10 mouse cellular contexts compared by ENCODE assay signal in the genomic region with DNA sequence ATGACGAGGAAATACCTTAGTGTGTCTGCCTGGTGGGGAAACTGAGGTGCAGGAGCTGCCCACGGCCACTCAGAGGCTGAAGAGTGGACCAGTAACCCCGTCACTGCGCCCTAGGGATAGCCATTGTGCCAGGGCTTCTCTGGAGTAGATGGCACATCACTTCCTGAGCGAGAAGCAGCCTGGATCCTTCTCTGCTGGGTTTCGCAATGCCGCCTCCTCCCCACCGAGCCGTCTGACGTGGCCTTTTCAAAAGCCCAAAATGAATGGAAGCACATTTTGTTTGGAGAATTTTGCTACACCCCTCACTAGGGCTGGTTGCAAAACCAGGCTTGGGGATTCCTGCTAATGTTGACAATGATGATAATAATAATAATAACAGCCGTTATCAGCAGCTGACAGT. TPM values are rescaled to one million over a fixed set of nuclear protein-coding genes. Genes with fewer than 3 reads are reported as not detected.
DNase-seq lines count a peak whose midpoint lies in the region; ATAC-seq lines count a peak whose summit lies in the region.
"Had no signal": no experiment of that assay in that cellular context is flagged by ENCODE, and none has a peak within 500 bp of the region (broad histone marks: within the 10 kb centered on the region; RNA-seq: fewer than 3 reads in every experiment).

No protein-coding gene starts in this region.

- no peak for ATAC-seq in embryonic facial prominence, embryonic 14.5 days (ENCODE audit: low read depth)
- ATAC-seq in hindbrain, embryonic 11.5 days (ENCODE audit: low FRiP score) = no peak
- no peak for ATAC-seq in inflammation-experienced regulatory T-cells, adult 6 months
- ATAC-seq: activated CD4-positive, CD25-positive, alpha-beta regulatory T cell, adult 4 months had no signal

- 31% methylated on average over 11 of the region's 11 CpGs for WGBS in embryonic facial prominence, embryonic 14.5 days
- WGBS in hindbrain, embryonic 11.5 days = 29% methylated on average over 11 of the region's 11 CpGs

- H3K27ac ChIP-seq in embryonic facial prominence, embryonic 14.5 days (replicated peaks; ENCODE audit: low read depth, low read length) = no peak overlapping the region
- no peak overlapping the region for H3K27ac ChIP-seq in hindbrain, embryonic 11.5 days (ENCODE audit: low read depth, low read length)
- H3K27ac ChIP-seq: stomach, embryonic 15.5 days had no signal

- H3K4me2 ChIP-seq in embryonic facial prominence, embryonic 14.5 days (ENCODE audit: low read depth, low read length) = no peak overlapping the region
- no peak overlapping the region for H3K4me2 ChIP-seq in hindbrain, embryonic 11.5 days (replicated peaks; ENCODE audit: low read depth, low read length)
- H3K4me2 ChIP-seq: stomach, embryonic 15.5 days had no signal

- DNase-seq in adrenal gland, postnatal 14 days = peak; percentile 24
- no peak for DNase-seq in adrenal gland, postnatal 4 days (ENCODE audit: low spot score in 2 of 2)
- DNase-seq in left cerebral cortex, adult 18-20 months (ENCODE audit: low spot score in 2 of 2) = peak; percentile 67 to 68
- DNase-seq in left cerebral cortex, adult 11 months (ENCODE audit: low spot score) = no peak
- DNase-seq in embryonic facial prominence, embryonic 14.5 days (ENCODE audit: low spot score) = peak; percentile 8
- peak; percentile 48 for DNase-seq in lung, postnatal 14 days
- no peak for DNase-seq in hindbrain, embryonic 11.5 days (ENCODE audit: low spot score)

- peaks cover 16% of the 10 kb centered on the region for H3K4me1 ChIP-seq in embryonic facial prominence, embryonic 14.5 days (ENCODE audit: control insufficient read depth, insufficient read depth, low read length)
- peaks cover 8% of the 10 kb centered on the region; the same call in 1 of the 2 replicates for H3K4me1 ChIP-seq in hindbrain, embryonic 11.5 days (replicated peaks; ENCODE audit: control insufficient read depth, insufficient read depth, low read length)

- H3K36me3 ChIP-seq in embryonic facial prominence, embryonic 14.5 days (ENCODE audit: control insufficient read depth, insufficient read depth, low read length) = no peaks in the 10 kb centered on the region
- no peaks in the 10 kb centered on the region for H3K36me3 ChIP-seq in hindbrain, embryonic 11.5 days (ENCODE audit: control insufficient read depth, insufficient read depth, low read length)
- H3K36me3 ChIP-seq: stomach, embryonic 15.5 days had no signal

- H3K27me3 ChIP-seq in embryonic facial prominence, embryonic 14.5 days (replicated peaks; ENCODE audit: control insufficient read depth, insufficient read depth, low read length) = peaks cover 53% of the 10 kb centered on the region
- H3K27me3 ChIP-seq in hindbrain, embryonic 11.5 days (ENCODE audit: control insufficient read depth, insufficient read depth, low read length) = peaks cover 33% of the 10 kb centered on the region

- H3K9ac ChIP-seq in embryonic facial prominence, embryonic 14.5 days (ENCODE audit: low read depth, low read length) = no peak overlapping the region
- H3K9ac ChIP-seq in hindbrain, embryonic 11.5 days (ENCODE audit: low read depth, low read length) = no peak overlapping the region
- H3K9ac ChIP-seq: stomach, embryonic 15.5 days had no signal

- no peaks in the 10 kb centered on the region for H3K9me3 ChIP-seq in embryonic facial prominence, embryonic 14.5 days (ENCODE audit: control insufficient read depth, low read length)
- H3K9me3 ChIP-seq in hindbrain, embryonic 11.5 days (ENCODE audit: control insufficient read depth, low read length) = no peaks in the 10 kb centered on the region
- H3K9me3 ChIP-seq: stomach, embryonic 15.5 days had no signal

- no peak overlapping the region for H3K4me3 ChIP-seq in embryonic facial prominence, embryonic 14.5 days (ENCODE audit: low read depth, low read length)
- no peak overlapping the region for H3K4me3 ChIP-seq in hindbrain, embryonic 11.5 days (ENCODE audit: low read depth, low read length)
- H3K4me3 ChIP-seq: stomach, embryonic 15.5 days had no signal

RNA-seq across cellular contexts. Expression of a gene that starts 4.0 kb away (rescaled TPM):
- 39.3 and 51.3 TPM in 2 replicates for total RNA-seq in adrenal gland, postnatal 14 days (2021)
- total RNA-seq in adrenal gland, postnatal 4 days (2021) = 10 to 100 TPM; 52.4 to 53.9 TPM
- total RNA-seq in left cerebral cortex, adult 18-20 months (2021) = 100 to 1,000 TPM; 215 to 219 TPM
- polyA plus RNA-seq in embryonic facial prominence, embryonic 14.5 days (2014; fragmentation: Nextera tagmentation; extraction: Ambion mirVana) = 74.0 and 84.6 TPM in 2 replicates
- polyA plus RNA-seq in hindbrain, embryonic 11.5 days (2014; fragmentation: Nextera tagmentation; extraction: Ambion mirVana) = 161 and 162 TPM in 2 replicates
- polyA plus RNA-seq in inflammation-experienced regulatory T-cells, adult 6 months (2017; shearing (Covaris generic)) = 10 to 100 TPM; 58.0 to 75.9 (median 74.7) TPM

Comparison
In these comparisons a context has a peak if more than half of its experiments do, and no peak if none do; other contexts are left out.
1. DNase-seq: peak in adrenal gland, postnatal 14 days (single experiment), left cerebral cortex, adult 18-20 months (2 of 2), embryonic facial prominence, embryonic 14.5 days (single experiment) and lung, postnatal 14 days (single experiment); none in adrenal gland, postnatal 4 days (0 of 2), left cerebral cortex, adult 11 months (single experiment) and hindbrain, embryonic 11.5 days (single experiment).